In the genomic region with DNA sequence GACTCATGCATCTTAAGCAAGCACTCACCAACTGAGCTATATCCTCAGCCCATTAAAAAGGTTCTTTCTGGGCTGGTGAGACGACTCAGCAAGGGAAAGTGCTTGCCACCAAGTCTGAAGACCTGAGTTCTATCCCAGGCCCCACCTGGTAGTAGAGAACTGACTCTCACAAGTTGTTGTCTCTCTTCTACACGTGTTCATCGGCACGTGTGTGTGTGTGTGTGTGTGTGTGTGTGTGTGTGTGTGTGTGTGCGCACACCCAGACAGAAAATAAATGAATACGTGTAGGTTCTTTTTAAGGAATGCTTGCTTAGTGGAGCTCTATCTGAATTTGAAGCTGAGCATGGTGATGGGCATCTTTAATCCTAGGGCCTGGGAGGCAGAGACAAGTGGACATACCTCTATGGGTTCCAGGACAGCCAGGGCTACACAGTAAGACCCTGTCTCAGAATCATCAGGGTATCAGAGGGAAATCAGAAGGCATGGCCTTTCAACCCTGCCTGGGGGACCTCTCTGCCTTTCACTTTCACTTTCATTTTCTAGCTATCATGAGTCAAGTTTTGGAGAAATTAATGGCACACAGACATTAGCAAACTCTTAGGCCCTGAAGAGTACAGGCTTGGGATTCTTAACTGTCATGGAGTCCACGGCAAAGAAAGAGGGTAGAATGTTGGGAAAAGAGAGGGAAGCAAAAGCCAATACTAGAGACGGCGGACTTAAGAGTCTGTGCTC, we compare ENCODE assay signal across 12 mouse cellular contexts. TPM values are rescaled to one million over a fixed set of nuclear protein-coding genes. Genes with fewer than 3 reads are reported as not detected.
DNase-seq lines count a peak whose midpoint lies in the region; ATAC-seq lines count a peak whose summit lies in the region.
"Had no signal": no experiment of that assay in that cellular context is flagged by ENCODE, and none has a peak within 500 bp of the region (broad histone marks: within the 10 kb centered on the region; RNA-seq: fewer than 3 reads in every experiment).

No protein-coding gene starts in this region.

- no peak for DNase-seq in heart, postnatal 10 days
- DNase-seq in thymus, postnatal 0 days (ENCODE audit: low spot score): peak; percentile 42
- no peak for DNase-seq in thymus, adult 18-20 months
- no peak for DNase-seq in liver, embryonic 11.5 days (ENCODE audit: low spot score)
- no peak for DNase-seq in embryo, embryonic 10 days (ENCODE audit: low spot score)
- DNase-seq in cerebellum, postnatal 10 days: no peak
- no peak for DNase-seq in thymus, postnatal 4 days
- DNase-seq: cerebellum, adult 11-12 months; right cerebral cortex, adult 18-20 months had no signal

- peak overlapping the region; percentile 98 for H3K4me3 ChIP-seq in heart, embryonic 15.5 days
- peak overlapping the region; percentile 98 for H3K4me3 ChIP-seq in liver, embryonic 11.5 days (ENCODE audit: low read depth, low read length)

- H3K36me3 ChIP-seq in heart, embryonic 15.5 days: no peaks in the 10 kb centered on the region; the same call in 1 of the 2 replicates
- peaks cover 3% of the 10 kb centered on the region; the same call in 1 of the 2 replicates for H3K36me3 ChIP-seq in liver, embryonic 11.5 days (ENCODE audit: control insufficient read depth, insufficient read depth, low read length)

- H3K27me3 ChIP-seq in heart, embryonic 15.5 days: 0 out of 2 replicates have a peak, but pooled peaks cover 3% of the 10 kb centered on the region
- H3K27me3 ChIP-seq in liver, embryonic 11.5 days (replicated peaks; ENCODE audit: control insufficient read depth, insufficient read depth, low read length): no peaks in the 10 kb centered on the region

- peak overlapping the region; percentile 28; the same call in 1 of the 2 replicates for H3K27ac ChIP-seq in heart, embryonic 15.5 days
- H3K27ac ChIP-seq in liver, embryonic 11.5 days (ENCODE audit: low read depth, low read length): peak overlapping the region; percentile 93; the same call in 1 of the 2 replicates

- peaks cover 31% of the 10 kb centered on the region for H3K4me1 ChIP-seq in heart, embryonic 15.5 days (replicated peaks)
- H3K4me1 ChIP-seq in liver, embryonic 11.5 days (replicated peaks; ENCODE audit: control insufficient read depth, insufficient read depth, low read length): peaks cover 40% of the 10 kb centered on the region

- peak overlapping the region; percentile 86 for H3K4me2 ChIP-seq in heart, embryonic 15.5 days
- H3K4me2 ChIP-seq in liver, embryonic 11.5 days: peak overlapping the region; percentile 89

- H3K9ac ChIP-seq in heart, embryonic 15.5 days: peak overlapping the region; percentile 97; the same call in 1 of the 2 replicates
- peak overlapping the region; percentile 97 for H3K9ac ChIP-seq in liver, embryonic 11.5 days (ENCODE audit: low read depth, low read length)

- no peaks in the 10 kb centered on the region for H3K9me3 ChIP-seq in heart, embryonic 15.5 days (replicated peaks)
- H3K9me3 ChIP-seq in liver, embryonic 11.5 days (ENCODE audit: control insufficient read depth, low read length): no peaks in the 10 kb centered on the region

- ATAC-seq in heart, embryonic 15.5 days (replicated peaks; ENCODE audit: insufficient number of reproducible peaks, insufficient read depth, low FRiP score, low read depth): no peak
- no peak for ATAC-seq in liver, embryonic 11.5 days (replicated peaks; ENCODE audit: low FRiP score)

- 86% methylated on average over 9 of the region's 9 CpGs for WGBS in heart, embryonic 15.5 days
- WGBS in liver, embryonic 11.5 days: 86% methylated on average over 9 of the region's 9 CpGs

- intact Hi-C loops in heart, postnatal 10 days (cut with DNase I): no loop called here

RNA-seq across cellular contexts. Expression of a gene that starts 2.7 kb away (rescaled TPM):
- polyA plus RNA-seq in heart, embryonic 15.5 days (2015; fragmentation: Nextera tagmentation; extraction: Ambion mirVana): 13.0 and 16.2 TPM in 2 replicates
- total RNA-seq in heart, postnatal 10 days (2021): 10 to 100 TPM; 85.3 to 97.8 TPM
- polyA plus RNA-seq in thymus, postnatal 0 days (2015; fragmentation: Nextera tagmentation; extraction: Ambion mirVana): 35.8 and 38.6 TPM in 2 replicates
- polyA plus RNA-seq in liver, embryonic 11.5 days (2014; fragmentation: Nextera tagmentation; extraction: Ambion mirVana): 51.2 TPM in 2 replicates

RNA-seq across cellular contexts. Expression of a gene that starts 21.6 kb away (rescaled TPM):
- polyA plus RNA-seq in heart, embryonic 15.5 days (2015; fragmentation: Nextera tagmentation; extraction: Ambion mirVana): not detected in 2 replicates
- not detected for total RNA-seq in heart, postnatal 10 days (2021)
- 0.18 TPM in 1 of 2 replicates, not detected in the other for polyA plus RNA-seq in thymus, postnatal 0 days (2015; fragmentation: Nextera tagmentation; extraction: Ambion mirVana)
- polyA plus RNA-seq in liver, embryonic 11.5 days (2014; fragmentation: Nextera tagmentation; extraction: Ambion mirVana): 0.27 and 0.30 TPM in 2 replicates
- total RNA-seq: megakaryocyte-erythroid progenitor cell, adult 5-6 weeks had no signal
- polyA plus RNA-seq: large intestine, adult 2 months had no signal

RNA-seq across cellular contexts. Expression of a gene that starts 23.0 kb away (rescaled TPM):
- 26.5 and 36.7 TPM in 2 replicates for polyA plus RNA-seq in heart, embryonic 15.5 days (2015; fragmentation: Nextera tagmentation; extraction: Ambion mirVana)
- 10 to 100 TPM; 16.1 to 16.6 TPM for total RNA-seq in heart, postnatal 10 days (2021)
- 33.2 and 39.3 TPM in 2 replicates for polyA plus RNA-seq in thymus, postnatal 0 days (2015; fragmentation: Nextera tagmentation; extraction: Ambion mirVana)
- polyA plus RNA-seq in liver, embryonic 11.5 days (2014; fragmentation: Nextera tagmentation; extraction: Ambion mirVana): 66.3 and 75.7 TPM in 2 replicates

RNA-seq across cellular contexts. Expression of a gene that starts 24.4 kb away (rescaled TPM):
- polyA plus RNA-seq in heart, embryonic 15.5 days (2015; fragmentation: Nextera tagmentation; extraction: Ambion mirVana): 0.10 TPM in 1 of 2 replicates, not detected in the other
- not detected for total RNA-seq in heart, postnatal 10 days (2021)
- polyA plus RNA-seq in thymus, postnatal 0 days (2015; fragmentation: Nextera tagmentation; extraction: Ambion mirVana): 0.03 TPM in 1 of 2 replicates, not detected in the other
- not detected in 2 replicates for polyA plus RNA-seq in liver, embryonic 11.5 days (2014; fragmentation: Nextera tagmentation; extraction: Ambion mirVana)
- total RNA-seq: megakaryocyte-erythroid progenitor cell, adult 5-6 weeks had no signal

RNA-seq across cellular contexts. Expression of a gene that starts 27.4 kb away (rescaled TPM):
- not detected in 2 replicates for polyA plus RNA-seq in heart, embryonic 15.5 days (2015; fragmentation: Nextera tagmentation; extraction: Ambion mirVana)
- not detected for total RNA-seq in heart, postnatal 10 days (2021)
- 0.34 and 0.54 TPM in 2 replicates for polyA plus RNA-seq in thymus, postnatal 0 days (2015; fragmentation: Nextera tagmentation; extraction: Ambion mirVana)
- polyA plus RNA-seq in liver, embryonic 11.5 days (2014; fragmentation: Nextera tagmentation; extraction: Ambion mirVana): not detected in 2 replicates
- total RNA-seq: megakaryocyte-erythroid progenitor cell, adult 5-6 weeks had no signal
- polyA plus RNA-seq: large intestine, adult 2 months had no signal
